ENCODE assay signal across 9 mouse cellular contexts in the genomic region with DNA sequence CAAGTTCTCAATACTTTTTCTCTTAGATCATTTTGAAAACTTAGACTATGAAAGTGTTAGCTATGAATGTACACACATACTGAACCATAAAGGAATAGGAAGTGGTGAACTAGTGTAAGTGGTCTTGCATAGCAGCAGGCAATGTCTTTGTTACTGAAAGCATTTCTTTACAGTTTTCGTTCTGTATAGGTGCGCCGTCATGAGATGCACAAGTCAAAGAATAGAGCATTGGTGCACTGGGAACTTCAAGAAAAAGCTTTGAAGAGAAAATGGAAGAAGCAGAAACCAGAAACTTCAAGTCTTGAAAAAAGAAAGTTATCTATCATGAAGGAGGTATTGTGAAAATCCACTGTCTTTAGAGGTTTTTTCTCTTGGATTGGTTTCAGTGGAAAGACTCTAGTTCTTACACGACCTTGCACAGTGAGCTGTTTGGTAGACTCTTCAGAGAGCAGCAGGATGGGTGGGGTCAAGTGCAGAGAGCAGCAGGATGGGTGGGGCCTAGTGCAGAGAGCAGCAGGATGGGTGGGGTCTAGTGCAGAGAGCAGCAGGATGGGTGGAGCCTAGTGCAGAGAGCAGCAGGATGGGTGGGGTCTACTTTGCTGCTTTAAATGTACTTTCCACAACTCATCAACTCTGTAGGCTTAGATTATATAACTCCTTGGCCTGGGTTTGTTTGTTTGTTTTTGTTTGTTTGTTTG. TPM values are rescaled to one million over a fixed set of nuclear protein-coding genes. Genes with fewer than 3 reads are reported as not detected.
A peak's percentile ranks its signal among the peaks of the same experiment; 100 is the strongest.
DNase-seq lines count a peak whose midpoint lies in the region; ATAC-seq and TF ChIP-seq lines count a peak whose summit lies in the region.
"Had no signal": no experiment of that assay in that cellular context is flagged by ENCODE, and none has a peak within 500 bp of the region (broad histone marks: within the 10 kb centered on the region; RNA-seq: fewer than 3 reads in every experiment).

No protein-coding gene starts in this region.

- 0 out of 2 replicates have a peak, but pooled peaks cover 6% of the 10 kb centered on the region for H3K36me3 ChIP-seq in liver, postnatal 0 days (replicated peaks; ENCODE audit: insufficient read depth, low read length)
- H3K36me3 ChIP-seq in stomach, postnatal 0 days (ENCODE audit: control insufficient read depth, insufficient read depth, low read length): no peaks in the 10 kb centered on the region

- peak; percentile 86 for ATAC-seq in liver, postnatal 0 days
- peak; percentile 83 for ATAC-seq in stomach, postnatal 0 days (ENCODE audit: low FRiP score, low TSS enrichment)

- H3K4me1 ChIP-seq in liver, postnatal 0 days (ENCODE audit: insufficient read depth): peaks cover 5% of the 10 kb centered on the region; the same call in 1 of the 2 replicates
- H3K4me1 ChIP-seq in stomach, postnatal 0 days (replicated peaks; ENCODE audit: control insufficient read depth, insufficient read depth): no peaks in the 10 kb centered on the region

- intact Hi-C loops in heart, postnatal 36 days (cut with DNase I): no loop called here

- H3K4me3 ChIP-seq in liver, postnatal 0 days (ENCODE audit: low read depth, low read length): no peak overlapping the region
- H3K4me3 ChIP-seq in stomach, postnatal 0 days (ENCODE audit: low read depth, low read length): no peak overlapping the region

- H3K9me3 ChIP-seq in liver, postnatal 0 days (ENCODE audit: low read length): no peaks in the 10 kb centered on the region
- H3K9me3 ChIP-seq in stomach, postnatal 0 days (ENCODE audit: control insufficient read depth, low read length): no peaks in the 10 kb centered on the region

- TF ChIP-seq CTCF in liver, postnatal 0 days (IDR thresholded peaks at IDR 0.05; ENCODE audit: low read depth): no peak
- no peak for TF ChIP-seq CTCF in stomach, postnatal 0 days (IDR thresholded peaks at IDR 0.05; ENCODE audit: low read depth)

- H3K27me3 ChIP-seq in liver, postnatal 0 days (ENCODE audit: insufficient read depth, low read length): no peaks in the 10 kb centered on the region
- no peaks in the 10 kb centered on the region for H3K27me3 ChIP-seq in stomach, postnatal 0 days (ENCODE audit: control insufficient read depth, insufficient read depth, low read length)

- DNase-seq in adrenal gland, adult (ENCODE audit: inconsistent age in 2 of 2, low spot score in 1 of 2): peak; percentile 26 to 50
- DNase-seq in adrenal gland, adult 18-20 months (ENCODE audit: low spot score in 2 of 2): no peak
- peak; percentile 32 to 55 for DNase-seq in adrenal gland, postnatal 36 days
- peak; percentile 28 to 36 for DNase-seq in heart, postnatal 36 days
- peak; percentile 74 for DNase-seq in liver, postnatal 0 days
- DNase-seq in stomach, postnatal 0 days (ENCODE audit: low spot score): peak; percentile 70
- no peak for DNase-seq in cerebellum, adult 9-10 months
- no peak for DNase-seq in MN1 (ENCODE audit: low spot score)

- no peak overlapping the region for H3K9ac ChIP-seq in liver, postnatal 0 days (replicated peaks)
- no peak overlapping the region for H3K9ac ChIP-seq in stomach, postnatal 0 days (ENCODE audit: low read length)

- no peak for TF ChIP-seq EP300 in liver, postnatal 0 days (IDR thresholded peaks at IDR 0.05; ENCODE audit: low read depth)
- no peak for TF ChIP-seq EP300 in stomach, postnatal 0 days (optimal IDR thresholded peaks at IDR 0.05)

- WGBS in liver, postnatal 0 days (ENCODE audit: insufficient replicate concordance): 62% methylated on average over 4 of the region's 4 CpGs
- 75% methylated on average over 4 of the region's 4 CpGs for WGBS in stomach, postnatal 0 days

- H3K27ac ChIP-seq in liver, postnatal 0 days (ENCODE audit: low read depth): no peak overlapping the region
- no peak overlapping the region for H3K27ac ChIP-seq in stomach, postnatal 0 days (replicated peaks)

- 0 out of 2 replicates have a peak overlapping the region, but pooled peaks have one; percentile 12 for H3K4me2 ChIP-seq in liver, postnatal 0 days (ENCODE audit: low read depth, low read length)
- no peak overlapping the region for H3K4me2 ChIP-seq in stomach, postnatal 0 days (replicated peaks; ENCODE audit: low read depth)

RNA-seq across cellular contexts. Expression of gene Spice1, which starts 10.8 kb away (rescaled TPM):
- total RNA-seq in adrenal gland, adult 18-20 months (2021): 10 to 100 TPM; 17.7 to 21.0 TPM
- total RNA-seq in adrenal gland, postnatal 36 days (2021): 10 to 100 TPM; 22.8 to 25.2 TPM
- total RNA-seq in heart, postnatal 36 days (2021): 10 to 100 TPM in 1 of 2 experiments, 1 to 10 TPM in 1; 8.6 to 11.1 TPM
- 4.1 and 4.9 TPM in 2 replicates for polyA plus RNA-seq in liver, postnatal 0 days (2015; fragmentation: Nextera tagmentation; extraction: Ambion mirVana)
- polyA plus RNA-seq in stomach, postnatal 0 days (2015; fragmentation: Nextera tagmentation; extraction: Ambion mirVana): 7.9 and 8.4 TPM in 2 replicates

RNA-seq across cellular contexts. Expression of gene Sidt1, which starts 24.7 kb away (rescaled TPM):
- 1 to 10 TPM; 7.8 to 9.2 TPM for total RNA-seq in adrenal gland, adult 18-20 months (2021)
- 1 to 10 TPM; 6.4 to 7.6 TPM for total RNA-seq in adrenal gland, postnatal 36 days (2021)
- under 1 TPM; 0.38 to 0.56 TPM for total RNA-seq in heart, postnatal 36 days (2021)
- polyA plus RNA-seq in liver, postnatal 0 days (2015; fragmentation: Nextera tagmentation; extraction: Ambion mirVana): 0.02 TPM in 1 of 2 replicates, not detected in the other
- 9.8 and 11.1 TPM in 2 replicates for polyA plus RNA-seq in stomach, postnatal 0 days (2015; fragmentation: Nextera tagmentation; extraction: Ambion mirVana)
- polyA plus RNA-seq: C2C12 had no signal

RNA-seq across cellular contexts. Expression of gene Cfap44, which starts 36.9 kb away (rescaled TPM):
- 1 to 10 TPM in 1 of 2 experiments, under 1 TPM in 1; 0.22 to 1.4 TPM for total RNA-seq in adrenal gland, adult 18-20 months (2021)
- 1 to 10 TPM in 1 of 2 experiments, under 1 TPM in 1; 0.26 to 1.3 TPM for total RNA-seq in adrenal gland, postnatal 36 days (2021)
- not detected for total RNA-seq in heart, postnatal 36 days (2021)
- polyA plus RNA-seq in liver, postnatal 0 days (2015; fragmentation: Nextera tagmentation; extraction: Ambion mirVana): 0.20 and 0.69 TPM in 2 replicates
- 0.05 and 0.13 TPM in 2 replicates for polyA plus RNA-seq in stomach, postnatal 0 days (2015; fragmentation: Nextera tagmentation; extraction: Ambion mirVana)
- polyA plus RNA-seq: C2C12 had no signal

Comparison
In these comparisons a context has a peak if more than half of its experiments do, and no peak if none do; other contexts are left out.
1. DNase-seq: peak in adrenal gland, adult (2 of 2), adrenal gland, postnatal 36 days (2 of 2), heart, postnatal 36 days (2 of 2), liver, postnatal 0 days (single experiment) and stomach, postnatal 0 days (single experiment); none in adrenal gland, adult 18-20 months (0 of 2), cerebellum, adult 9-10 months (single experiment) and MN1 (single experiment).
2. RNA of gene Sidt1, which starts 24.7 kb away (total RNA-seq): 7.8 to 9.2 TPM in adrenal gland, adult 18-20 months and 6.4 to 7.6 TPM in adrenal gland, postnatal 36 days; 0.38 to 0.56 TPM in heart, postnatal 36 days; every median in the first group is over 4 times any median in the second.